Mouse (Mus musculus) gastrocnemius, adult 2 months (tissue): Measurements from ENCODE around the gene Morn1. TPM values are rescaled to one million over a fixed set of nuclear protein-coding genes. Genes with fewer than 3 reads are reported as not detected.

Experiments used
- DNase-seq: peaks from one replicate; pipeline ENCODE4 v3.0.0; 2022
- H3K27ac ChIP-seq: fragments of 200-600 bp; 2 replicates; pipeline ENCODE4 v1.8.1; 2022; ENCODE audit warnings: mild to moderate bottlenecking
- H3K4me3 ChIP-seq: fragments of 200-600 bp; 2 replicates; pipeline ENCODE4 v1.8.1; 2022; ENCODE audit warnings: mild to moderate bottlenecking, moderate library complexity
- CTCF ChIP-seq: fragments of 200-600 bp; IDR thresholded peaks from 2 replicates; pipeline ENCODE4 v1.8.1; 2022; ENCODE audit warnings: antibody characterized with exemption, mild to moderate bottlenecking, moderate library complexity
- intact Hi-C: fragments of 180-260 bp; cut with DNase I; formaldehyde crosslinking; loops from one replicate; pipeline ENCODE4 v1.15.1; 2025
- total RNA-seq, 2 experiments: library from RNA; stranded (reverse); gene quantifications; 2 replicates each; pipeline ENCODE4 v1.2.3; 2021

Morn1 gene
- total RNA-seq, 2 experiments from 2014 or later: 1.3 TPM

DNA sequence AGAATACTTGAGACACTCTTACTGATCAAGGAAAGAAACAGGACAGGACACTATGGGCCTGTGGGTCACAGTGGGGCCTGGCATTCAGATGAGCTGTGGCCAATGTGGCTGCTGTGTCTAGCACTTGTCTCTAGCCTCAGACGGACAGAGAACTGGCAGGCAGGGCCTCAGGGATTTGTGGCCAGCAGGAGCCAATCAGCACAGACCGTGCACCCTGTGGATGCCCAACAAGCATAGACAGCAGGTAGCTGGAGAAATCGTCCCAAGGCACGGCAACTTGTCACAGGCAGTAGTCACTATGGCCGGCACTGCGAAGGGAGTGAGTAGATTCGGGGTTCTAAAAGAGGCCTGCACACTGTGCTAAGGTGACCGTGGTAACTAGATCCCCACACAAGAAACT, 77.3 kb downstream of the Morn1 start:
- DNase-seq: peak; percentile 55
- intact Hi-C loops: no loop called here
- TF ChIP-seq CTCF: no peak
- Histone ChIP-seq H3K4me3 (peak overlapping the region; percentile 7; the same call in 1 of the 2 replicates), H3K27ac (peak overlapping the region; percentile 74)

GRCm38 (mm10) chr4:155164550-155164949, 78.2 kb downstream of the Morn1 start:
- Histone ChIP-seq H3K27ac (peak overlapping the region; percentile 74), H3K4me3 (no peak overlapping the region)
- intact Hi-C loops: no loop called here
- peak; percentile 79 for DNase-seq
- no peak for TF ChIP-seq CTCF

DNA sequence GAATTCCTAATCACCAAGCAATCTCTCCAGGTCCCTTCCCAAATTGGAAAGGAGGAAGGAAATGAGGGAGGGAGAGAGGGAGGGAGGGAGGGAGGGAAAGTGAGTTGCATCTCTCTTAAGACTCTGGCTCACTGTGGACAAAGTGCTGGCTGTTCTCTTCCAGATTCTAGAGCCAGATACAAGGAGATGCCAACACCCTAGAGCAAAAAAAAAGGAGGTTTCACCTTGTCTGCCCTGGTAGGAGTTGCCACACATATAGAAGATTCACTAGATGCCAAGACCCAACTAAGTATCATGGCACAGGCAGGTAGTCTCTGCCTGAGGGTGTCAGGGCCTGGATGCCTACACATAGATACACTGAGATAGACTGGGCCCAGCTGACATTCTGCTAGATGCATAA, 79.5 kb downstream of the Morn1 start:
- DNase-seq: no peak
- Histone ChIP-seq H3K4me3 (no peak overlapping the region), H3K27ac (peak overlapping the region; percentile 74)
- no peak for TF ChIP-seq CTCF
- intact Hi-C loops: no loop called here

- no peak for DNase-seq
- no peak overlapping the region for H3K4me3 ChIP-seq
- no peak for TF ChIP-seq CTCF
- 0 out of 2 replicates have a peak overlapping the region, but pooled peaks have one; percentile 9 for H3K27ac ChIP-seq
- intact Hi-C loops: no loop called here
Observed at GRCm38 (mm10) chr4:155168835-155169252, 82.5 kb downstream of the Morn1 start.

DNA sequence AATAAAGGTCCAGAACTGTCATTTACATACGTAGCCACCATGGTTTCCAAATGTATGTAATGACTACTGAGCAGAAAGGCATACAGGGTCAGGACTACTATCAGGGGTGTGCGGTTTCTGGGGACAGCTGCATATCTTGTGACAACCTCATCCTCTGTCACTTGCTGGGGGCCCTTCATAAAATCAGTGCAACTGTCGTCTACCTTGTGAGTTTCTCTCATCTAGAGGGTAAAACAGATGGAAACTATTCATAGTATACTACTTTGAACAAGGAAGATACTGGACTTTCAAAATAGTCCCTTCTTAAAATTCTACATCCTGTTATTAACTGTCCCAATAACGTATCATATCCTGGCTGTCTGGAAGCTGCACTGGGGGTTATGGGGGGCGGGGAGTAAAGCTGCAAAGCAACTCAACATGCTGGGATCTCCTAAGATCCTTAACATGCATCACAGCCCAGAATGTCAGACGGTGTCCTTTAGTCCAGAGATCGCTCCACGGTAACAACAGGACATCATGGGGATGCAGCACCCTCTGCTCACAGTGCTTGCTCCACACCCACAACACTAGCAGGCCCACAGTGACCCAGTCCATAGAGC, 84.3 kb downstream of the Morn1 start:
- DNase-seq: no peak
- no peak overlapping the region for H3K4me3 ChIP-seq
- H3K27ac ChIP-seq: peak overlapping the region; percentile 87
- intact Hi-C loops: no loop called here
- TF ChIP-seq CTCF: no peak

DNA sequence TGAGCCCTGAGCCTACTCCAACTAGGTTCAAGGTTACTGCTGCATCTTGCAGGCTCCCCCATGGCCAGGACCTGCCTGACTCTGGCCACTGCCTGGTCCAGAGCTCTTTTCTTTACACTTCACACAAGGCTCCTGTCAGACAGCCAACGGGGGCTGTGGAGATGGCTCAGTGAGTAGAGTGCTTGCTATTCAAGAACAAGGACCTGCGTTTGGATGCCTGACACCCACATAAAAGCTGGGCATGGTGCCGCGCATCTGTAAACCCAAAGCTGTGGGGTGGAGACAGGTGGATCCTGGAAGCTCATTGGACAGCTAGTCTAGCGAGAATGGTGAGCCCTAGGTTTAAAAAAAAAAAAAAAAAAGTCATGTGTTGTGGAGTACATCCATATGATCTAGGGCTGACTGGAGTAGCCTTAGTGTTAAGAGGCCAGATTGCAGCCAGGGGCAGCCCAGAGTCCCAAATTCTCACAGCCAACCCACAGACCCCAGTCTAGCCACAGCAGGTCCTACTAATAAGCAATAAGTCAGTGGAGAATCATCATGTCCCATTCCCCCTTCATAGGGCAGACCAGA, 85.7 kb downstream of the Morn1 start:
- no peak for TF ChIP-seq CTCF
- H3K4me3 ChIP-seq: peak overlapping the region; percentile 54
- DNase-seq: no peak
- intact Hi-C loops: loop anchor here (2.0 kb wide), 1 partner anchor 47 kb away; no protein-coding TSS in a partner anchor
- peak overlapping the region; percentile 87 for H3K27ac ChIP-seq

DNA sequence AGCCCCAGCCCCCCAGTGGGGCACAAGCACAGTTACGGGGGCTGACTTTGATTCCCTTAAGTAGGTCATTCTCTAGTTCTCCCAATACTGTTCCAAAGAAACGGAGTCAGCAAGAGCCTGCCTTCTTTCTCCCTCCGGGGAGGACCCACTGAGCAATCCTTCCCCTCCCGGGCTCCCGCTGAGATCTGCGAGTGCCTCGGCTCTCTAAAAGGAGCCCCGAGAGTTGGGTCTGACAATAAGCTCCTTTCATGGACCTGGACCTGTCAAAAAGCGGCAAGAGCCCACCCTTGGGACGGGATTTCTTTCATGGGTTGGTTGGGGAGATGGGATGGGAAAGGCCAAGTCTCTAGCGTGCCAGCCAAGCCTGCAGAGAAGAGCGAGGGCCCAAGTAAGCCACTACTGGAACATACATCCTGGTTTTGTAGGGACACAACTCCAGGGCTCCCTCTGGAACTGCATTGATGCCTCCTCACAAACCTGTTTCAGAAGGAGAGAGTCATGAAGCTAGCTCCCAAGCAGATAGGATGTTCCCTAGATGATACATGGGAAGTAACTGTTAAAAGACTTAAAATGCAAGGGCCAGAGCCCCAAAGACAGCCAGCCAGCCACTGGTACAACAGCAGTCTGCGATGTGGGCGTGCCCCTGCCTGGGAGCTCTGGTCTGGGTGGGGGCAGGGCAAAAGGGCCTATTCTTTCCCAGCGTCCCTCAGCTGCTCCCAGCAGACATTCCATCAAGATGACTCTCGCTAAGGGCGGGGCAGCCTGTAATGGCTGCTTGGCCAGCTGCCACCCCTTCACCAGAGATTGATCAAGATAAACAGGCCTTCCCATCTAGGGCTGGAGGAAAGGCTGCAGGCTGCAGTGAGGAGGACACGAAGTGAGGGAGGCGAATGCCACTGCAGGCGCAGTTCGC, 86.8 kb downstream of the Morn1 start:
- Histone ChIP-seq H3K4me3 (peak overlapping the region; percentile 54), H3K27ac (peak overlapping the region; percentile 87)
- intact Hi-C loops: loop anchor here (2.0 kb wide), 1 partner anchor 46 kb away; no protein-coding TSS in a partner anchor
- peak; percentile 94 for DNase-seq
- TF ChIP-seq CTCF: no peak

DNA sequence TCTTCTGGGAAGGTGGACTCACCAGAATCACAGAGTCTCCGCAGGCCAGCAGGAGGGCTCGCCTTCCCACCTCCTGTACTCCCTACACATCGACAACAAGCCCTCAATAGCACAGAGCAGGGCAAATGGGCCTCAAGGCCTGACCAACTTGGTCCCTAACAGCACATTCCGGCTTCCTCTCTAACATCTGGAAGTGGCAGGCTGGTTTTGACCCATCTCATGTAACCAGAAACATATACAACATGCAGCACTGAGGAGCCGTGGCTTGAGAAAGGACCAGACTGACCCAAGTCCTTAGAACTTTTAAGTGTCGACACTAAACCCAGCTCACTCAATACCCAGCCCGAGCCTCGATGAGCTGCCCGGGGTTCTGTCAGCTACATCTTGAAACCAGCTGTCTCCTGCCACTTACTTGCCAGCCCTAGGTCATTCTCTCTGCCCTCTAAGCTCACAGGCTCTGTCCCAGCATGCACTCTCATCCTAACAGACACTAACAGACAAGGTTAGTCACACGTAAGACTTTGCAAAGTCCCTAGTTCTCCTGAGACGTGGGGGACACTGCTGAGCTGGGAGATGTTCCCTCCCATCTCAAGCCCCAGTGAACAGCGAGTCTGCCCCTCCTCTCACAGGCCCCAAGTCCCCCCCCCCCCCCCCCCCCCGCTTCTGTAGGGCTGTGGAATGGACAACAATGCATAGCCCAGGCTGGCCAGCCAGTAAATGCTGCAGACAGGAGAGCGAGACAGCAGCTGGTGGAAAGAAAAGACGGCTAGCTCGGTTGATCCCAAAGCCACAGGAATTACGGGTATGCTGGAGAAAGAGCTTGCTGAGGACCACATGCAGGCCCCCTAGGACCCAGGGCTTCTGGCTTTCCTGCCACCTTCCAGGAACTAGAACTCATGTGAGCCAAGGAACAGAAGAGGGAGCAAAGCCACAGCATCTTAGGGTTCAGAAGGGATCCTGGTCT, 87.7 kb downstream of the Morn1 start:
- TF ChIP-seq CTCF: no peak
- intact Hi-C loops: loop anchor here (2.0 kb wide), 1 partner anchor 45 kb away; no protein-coding TSS in a partner anchor
- no peak for DNase-seq
- Histone ChIP-seq H3K27ac (peak overlapping the region; percentile 87), H3K4me3 (peak overlapping the region; percentile 34)

DNA sequence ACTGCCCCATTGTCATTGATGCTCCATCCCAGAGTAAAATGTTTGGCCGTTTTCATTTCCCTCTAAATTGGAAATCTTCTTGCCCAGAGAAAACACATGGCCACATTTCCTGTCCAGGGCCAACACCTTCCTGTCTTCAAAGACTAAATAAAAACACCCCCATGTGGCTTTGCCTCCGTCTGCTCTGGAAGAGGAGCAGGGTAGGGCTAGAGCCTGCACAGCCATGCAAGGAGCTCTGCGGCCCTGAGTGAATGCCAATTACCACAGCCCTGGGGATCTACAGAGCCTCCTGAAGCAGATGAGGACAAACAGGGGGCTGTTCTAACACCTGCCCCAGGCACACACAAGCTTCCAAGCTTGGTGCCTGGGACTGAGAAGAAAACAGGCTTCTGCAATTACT, 89.8 kb downstream of the Morn1 start:
- intact Hi-C loops: no loop called here
- Histone ChIP-seq H3K27ac (peak overlapping the region; percentile 87), H3K4me3 (0 out of 2 replicates have a peak overlapping the region, but pooled peaks have one; percentile 15)
- no peak for TF ChIP-seq CTCF
- no peak for DNase-seq

DNA sequence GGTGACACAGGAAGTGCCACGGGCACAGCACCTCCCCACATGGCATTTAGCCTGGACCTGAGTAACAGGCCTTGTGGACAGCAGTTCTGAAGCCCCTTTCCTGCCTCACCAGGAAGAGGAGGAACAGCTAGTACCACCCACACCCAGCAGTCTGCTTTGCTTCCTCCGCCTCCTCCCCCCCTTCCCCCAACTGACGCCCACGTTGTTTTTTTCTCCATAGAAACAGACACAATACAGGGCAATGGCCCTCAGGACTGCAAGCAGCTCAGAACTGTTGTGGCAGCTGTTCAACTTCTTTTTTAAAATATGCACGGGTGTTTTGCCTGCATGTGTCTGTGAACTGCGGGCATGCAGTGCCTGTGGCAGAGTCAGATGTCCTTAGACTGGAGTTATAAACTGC, 91.9 kb downstream of the Morn1 start:
- Histone ChIP-seq H3K27ac (peak overlapping the region; percentile 87), H3K4me3 (peak overlapping the region; percentile 56)
- no peak for TF ChIP-seq CTCF
- intact Hi-C loops: no loop called here
- peak; percentile 68 for DNase-seq

- H3K4me3 ChIP-seq: peak overlapping the region; percentile 56
Observed at GRCm38 (mm10) chr4:155178981-155179512, 92.7 kb downstream of the Morn1 start.

GRCm38 (mm10) chr4:155183201-155183600, 96.8 kb downstream of the Morn1 start:
- no peak overlapping the region for H3K27ac ChIP-seq
- intact Hi-C loops: no loop called here
- no peak overlapping the region for H3K4me3 ChIP-seq
- no peak for TF ChIP-seq CTCF
- no peak for DNase-seq

More at GRCm38 (mm10) chr4:155178981-155179512, 92.7 kb downstream of the Morn1 start:
- H3K27ac ChIP-seq: peak overlapping the region; percentile 87
- intact Hi-C loops: no loop called here
- DNase-seq: peak; percentile 55
- no peak for TF ChIP-seq CTCF
